Mouse (Mus musculus): ENCODE measurements around the gene Ascc1. TPM values are rescaled to one million over a fixed set of nuclear protein-coding genes. Genes with fewer than 3 reads are reported as not detected.

Ascc1 gene
- polyA plus RNA-seq, 1 experiment from 2014 or later, result 48.4 TPM

- H3K27ac ChIP-seq (replicated peaks; ENCODE audit: low read depth, low read length), result no peak overlapping the region
- no peaks in the 10 kb centered on the region for H3K9me3 ChIP-seq (ENCODE audit: control insufficient read depth, low read length)
- H3K9ac ChIP-seq (replicated peaks; ENCODE audit: low read length), result no peak overlapping the region
- H3K27me3 ChIP-seq (ENCODE audit: control insufficient read depth, insufficient read depth, low read length), result no peaks in the 10 kb centered on the region
- DNase-seq, result no peak
- 90% methylated on average over 9 of the region's 9 CpGs for WGBS
- 0 out of 2 replicates have a peak, but pooled peaks cover 3% of the 10 kb centered on the region for H3K36me3 ChIP-seq (ENCODE audit: control insufficient read depth, insufficient read depth, low read length)
- no peak overlapping the region for H3K4me2 ChIP-seq (ENCODE audit: low read length)
- H3K4me3 ChIP-seq (replicated peaks; ENCODE audit: low read depth, low read length), result no peak overlapping the region
- peaks cover 52% of the 10 kb centered on the region for H3K4me1 ChIP-seq (ENCODE audit: control insufficient read depth, insufficient read depth, low read length)
- no peak for ATAC-seq (ENCODE audit: low FRiP score, low TSS enrichment)
Measured at GRCm38 (mm10) chr10:60113965-60114690, 111.5 kb downstream of the Ascc1 start.

- H3K4me2 ChIP-seq (ENCODE audit: low read length), result peak overlapping the region; percentile 51
- 3% methylated on average over 14 of the region's 14 CpGs for WGBS
- 0 out of 2 replicates have a peak, but pooled peaks cover 3% of the 10 kb centered on the region for H3K36me3 ChIP-seq (ENCODE audit: control insufficient read depth, insufficient read depth, low read length)
- no peaks in the 10 kb centered on the region for H3K27me3 ChIP-seq (ENCODE audit: control insufficient read depth, insufficient read depth, low read length)
- DNase-seq, result peak; percentile 95
- H3K9me3 ChIP-seq (ENCODE audit: control insufficient read depth, low read length), result no peaks in the 10 kb centered on the region
- ATAC-seq (ENCODE audit: low FRiP score, low TSS enrichment), result peak; percentile 90
- peak overlapping the region; percentile 41; the same call in 1 of the 2 replicates for H3K9ac ChIP-seq (replicated peaks; ENCODE audit: low read length)
- peak overlapping the region; percentile 88 for H3K27ac ChIP-seq (replicated peaks; ENCODE audit: low read depth, low read length)
- peak overlapping the region; percentile 18 for H3K4me3 ChIP-seq (replicated peaks; ENCODE audit: low read depth, low read length)
- H3K4me1 ChIP-seq (ENCODE audit: control insufficient read depth, insufficient read depth, low read length), result peaks cover 38% of the 10 kb centered on the region
Measured at GRCm38 (mm10) chr10:60115345-60116185, 113.0 kb downstream of the Ascc1 start.

GRCm38 (mm10) chr10:60116997-60117396 lies 114.4 kb downstream of the Ascc1 start:
- Histone ChIP-seq H3K4me1 (ENCODE audit: control insufficient read depth, insufficient read depth, low read length) (peaks cover 35% of the 10 kb centered on the region), H3K9ac (replicated peaks; ENCODE audit: low read length) (no peak overlapping the region), H3K9me3 (ENCODE audit: control insufficient read depth, low read length) (no peaks in the 10 kb centered on the region), H3K27me3 (ENCODE audit: control insufficient read depth, insufficient read depth, low read length) (no peaks in the 10 kb centered on the region), H3K36me3 (ENCODE audit: control insufficient read depth, insufficient read depth, low read length) (peaks cover 8% of the 10 kb centered on the region), H3K4me2 (ENCODE audit: low read length) (no peak overlapping the region), H3K27ac (replicated peaks; ENCODE audit: low read depth, low read length) (peak overlapping the region; percentile 88), H3K4me3 (replicated peaks; ENCODE audit: low read depth, low read length) (no peak overlapping the region)
- WGBS, result 54% methylated on average over 4 of the region's 4 CpGs
- DNase-seq (no peak), ATAC-seq (ENCODE audit: low FRiP score, low TSS enrichment) (no peak)

GRCm38 (mm10) chr10:60118464-60118863 lies 115.9 kb downstream of the Ascc1 start:
- Histone ChIP-seq H3K9me3 (ENCODE audit: control insufficient read depth, low read length) (no peaks in the 10 kb centered on the region), H3K27me3 (ENCODE audit: control insufficient read depth, insufficient read depth, low read length) (no peaks in the 10 kb centered on the region), H3K36me3 (ENCODE audit: control insufficient read depth, insufficient read depth, low read length) (peaks cover 10% of the 10 kb centered on the region), H3K9ac (replicated peaks; ENCODE audit: low read length) (no peak overlapping the region), H3K4me2 (ENCODE audit: low read length) (no peak overlapping the region), H3K27ac (replicated peaks; ENCODE audit: low read depth, low read length) (no peak overlapping the region), H3K4me1 (ENCODE audit: control insufficient read depth, insufficient read depth, low read length) (peaks cover 35% of the 10 kb centered on the region), H3K4me3 (replicated peaks; ENCODE audit: low read depth, low read length) (no peak overlapping the region)
- 56% methylated on average over 7 of the region's 7 CpGs for WGBS
- DNase-seq (no peak), ATAC-seq (ENCODE audit: low FRiP score, low TSS enrichment) (no peak)

GRCm38 (mm10) chr10:60120630-60121029 lies 118.0 kb downstream of the Ascc1 start:
- DNase-seq, result no peak
- WGBS, result 84% methylated on average over 4 of the region's 4 CpGs

GRCm38 (mm10) chr10:60124078-60124477 lies 121.5 kb downstream of the Ascc1 start:
- Histone ChIP-seq H3K36me3 (ENCODE audit: control insufficient read depth, insufficient read depth, low read length) (peaks cover 40% of the 10 kb centered on the region), H3K4me3 (replicated peaks; ENCODE audit: low read depth, low read length) (no peak overlapping the region), H3K4me2 (ENCODE audit: low read length) (no peak overlapping the region), H3K9ac (replicated peaks; ENCODE audit: low read length) (no peak overlapping the region), H3K9me3 (ENCODE audit: control insufficient read depth, low read length) (no peaks in the 10 kb centered on the region), H3K27me3 (ENCODE audit: control insufficient read depth, insufficient read depth, low read length) (no peaks in the 10 kb centered on the region), H3K27ac (replicated peaks; ENCODE audit: low read depth, low read length) (no peak overlapping the region), H3K4me1 (ENCODE audit: control insufficient read depth, insufficient read depth, low read length) (0 out of 2 replicates have a peak, but pooled peaks cover 2% of the 10 kb centered on the region)
- no peak for ATAC-seq (ENCODE audit: low FRiP score, low TSS enrichment)
- DNase-seq, result no peak
- 71% methylated on average over 6 of the region's 6 CpGs for WGBS

More at GRCm38 (mm10) chr10:60120630-60121029, 118.0 kb downstream of the Ascc1 start:
- H3K27ac ChIP-seq (replicated peaks; ENCODE audit: low read depth, low read length), result no peak overlapping the region
- no peak overlapping the region for H3K4me2 ChIP-seq (ENCODE audit: low read length)
- no peaks in the 10 kb centered on the region for H3K27me3 ChIP-seq (ENCODE audit: control insufficient read depth, insufficient read depth, low read length)
- no peak overlapping the region for H3K9ac ChIP-seq (replicated peaks; ENCODE audit: low read length)
- peaks cover 17% of the 10 kb centered on the region for H3K36me3 ChIP-seq (ENCODE audit: control insufficient read depth, insufficient read depth, low read length)
- H3K4me3 ChIP-seq (replicated peaks; ENCODE audit: low read depth, low read length), result no peak overlapping the region
- no peaks in the 10 kb centered on the region for H3K9me3 ChIP-seq (ENCODE audit: control insufficient read depth, low read length)
- H3K4me1 ChIP-seq (ENCODE audit: control insufficient read depth, insufficient read depth, low read length), result peaks cover 30% of the 10 kb centered on the region
- ATAC-seq (ENCODE audit: low FRiP score, low TSS enrichment), result no peak

GRCm38 (mm10) chr10:60125529-60126327 lies 123.1 kb downstream of the Ascc1 start:
- Histone ChIP-seq H3K9ac (replicated peaks; ENCODE audit: low read length) (no peak overlapping the region), H3K36me3 (ENCODE audit: control insufficient read depth, insufficient read depth, low read length) (peaks cover 57% of the 10 kb centered on the region), H3K4me1 (ENCODE audit: control insufficient read depth, insufficient read depth, low read length) (0 out of 2 replicates have a peak, but pooled peaks cover 2% of the 10 kb centered on the region), H3K4me2 (ENCODE audit: low read length) (no peak overlapping the region), H3K9me3 (ENCODE audit: control insufficient read depth, low read length) (no peaks in the 10 kb centered on the region), H3K4me3 (replicated peaks; ENCODE audit: low read depth, low read length) (no peak overlapping the region), H3K27me3 (ENCODE audit: control insufficient read depth, insufficient read depth, low read length) (no peaks in the 10 kb centered on the region), H3K27ac (replicated peaks; ENCODE audit: low read depth, low read length) (no peak overlapping the region)
- 23% methylated on average over 22 of the region's 22 CpGs for WGBS
- ATAC-seq (ENCODE audit: low FRiP score, low TSS enrichment) (peak; percentile 32; the same call in 1 of the 2 replicates), DNase-seq (no peak)

- DNase-seq (no peak), ATAC-seq (ENCODE audit: low FRiP score, low TSS enrichment) (no peak)
- Histone ChIP-seq H3K36me3 (ENCODE audit: control insufficient read depth, insufficient read depth, low read length) (peaks cover 56% of the 10 kb centered on the region), H3K4me3 (replicated peaks; ENCODE audit: low read depth, low read length) (no peak overlapping the region), H3K9me3 (ENCODE audit: control insufficient read depth, low read length) (no peaks in the 10 kb centered on the region), H3K27ac (replicated peaks; ENCODE audit: low read depth, low read length) (no peak overlapping the region), H3K4me1 (ENCODE audit: control insufficient read depth, insufficient read depth, low read length) (0 out of 2 replicates have a peak, but pooled peaks cover 2% of the 10 kb centered on the region), H3K4me2 (ENCODE audit: low read length) (no peak overlapping the region), H3K27me3 (ENCODE audit: control insufficient read depth, insufficient read depth, low read length) (no peaks in the 10 kb centered on the region), H3K9ac (replicated peaks; ENCODE audit: low read length) (no peak overlapping the region)
- 84% methylated on average over 9 of the region's 9 CpGs for WGBS
Measured at GRCm38 (mm10) chr10:60128287-60128686, 125.7 kb downstream of the Ascc1 start.

Data from midbrain, embryonic 14.5 days (tissue).